Mouse (Mus musculus): ENCODE measurements around the gene Ppp1r36. TPM values are rescaled to one million over a fixed set of nuclear protein-coding genes. Genes with fewer than 3 reads are reported as not detected.

Gene Ppp1r36
- polyA plus RNA-seq, 1 experiment from 2014 or later: 0.11 TPM

DNA sequence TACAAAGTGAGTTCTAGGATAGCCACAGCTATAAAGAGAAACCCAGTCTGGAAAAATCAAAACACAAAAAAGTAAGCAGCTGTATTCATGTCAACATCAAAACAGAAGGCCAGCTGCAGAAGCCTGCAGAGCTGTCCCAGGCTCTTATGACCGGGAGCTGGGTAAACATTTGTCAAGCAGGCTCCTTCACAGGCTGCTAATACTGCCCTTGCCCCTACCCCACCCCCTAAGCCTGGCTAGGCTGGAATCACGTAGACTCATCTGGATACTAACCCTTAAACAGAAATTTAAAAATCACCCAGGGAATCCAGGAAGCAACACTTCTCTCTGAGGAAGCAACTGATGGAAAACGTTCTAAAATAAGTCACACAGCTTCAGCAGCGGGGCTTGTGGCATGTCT lies 67.5 kb downstream of the Ppp1r36 start:
- 31% methylated on average over 4 of the region's 4 CpGs for WGBS (ENCODE audit: insufficient replicate concordance)
- H3K27ac ChIP-seq (ENCODE audit: low read length): no peak overlapping the region
- ATAC-seq (ENCODE audit: low read depth): no peak
- H3K27me3 ChIP-seq (ENCODE audit: control insufficient read depth, insufficient read depth, low read depth, low read length): no peaks in the 10 kb centered on the region
- no peaks in the 10 kb centered on the region for H3K4me1 ChIP-seq (ENCODE audit: control insufficient read depth, low read depth, low read length)
- H3K4me3 ChIP-seq (ENCODE audit: low read depth, low read length): no peak overlapping the region
- H3K4me2 ChIP-seq (ENCODE audit: low read depth, low read length): no peak overlapping the region
- H3K9me3 ChIP-seq (replicated peaks; ENCODE audit: control insufficient read depth, low read length): no peaks in the 10 kb centered on the region
- H3K9ac ChIP-seq (ENCODE audit: low read depth, low read length): no peak overlapping the region
- H3K36me3 ChIP-seq (ENCODE audit: control insufficient read depth, insufficient read depth): no peaks in the 10 kb centered on the region

DNA sequence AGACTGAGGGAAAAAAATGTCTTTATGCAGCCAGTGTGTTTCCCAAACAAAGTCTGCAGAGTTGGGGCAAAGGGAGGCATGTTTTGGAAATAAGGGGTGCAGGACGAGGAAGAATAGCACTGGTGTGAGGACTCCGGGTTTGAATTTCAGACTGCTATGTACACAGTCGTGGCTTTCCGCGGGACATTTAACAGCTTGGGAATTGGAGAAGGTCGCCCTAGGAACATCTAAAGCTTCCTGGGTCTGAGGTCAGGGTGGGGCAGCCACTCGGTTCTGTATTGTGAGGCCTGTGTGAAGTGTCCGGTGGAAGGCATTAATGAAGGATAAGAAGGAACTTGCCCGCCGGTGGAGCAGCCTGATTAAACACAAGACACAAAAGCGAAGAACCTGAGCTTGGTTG lies 68.0 kb downstream of the Ppp1r36 start:
- H3K27ac ChIP-seq (ENCODE audit: low read length): no peak overlapping the region
- H3K4me2 ChIP-seq (ENCODE audit: low read depth, low read length): no peak overlapping the region
- H3K36me3 ChIP-seq (ENCODE audit: control insufficient read depth, insufficient read depth): no peaks in the 10 kb centered on the region
- 37% methylated on average over 11 of the region's 11 CpGs for WGBS (ENCODE audit: insufficient replicate concordance)
- H3K9me3 ChIP-seq (replicated peaks; ENCODE audit: control insufficient read depth, low read length): no peaks in the 10 kb centered on the region
- H3K9ac ChIP-seq (ENCODE audit: low read depth, low read length): no peak overlapping the region
- ATAC-seq (ENCODE audit: low read depth): no peak
- H3K27me3 ChIP-seq (ENCODE audit: control insufficient read depth, insufficient read depth, low read depth, low read length): no peaks in the 10 kb centered on the region
- H3K4me1 ChIP-seq (ENCODE audit: control insufficient read depth, low read depth, low read length): no peaks in the 10 kb centered on the region
- H3K4me3 ChIP-seq (ENCODE audit: low read depth, low read length): no peak overlapping the region

DNA sequence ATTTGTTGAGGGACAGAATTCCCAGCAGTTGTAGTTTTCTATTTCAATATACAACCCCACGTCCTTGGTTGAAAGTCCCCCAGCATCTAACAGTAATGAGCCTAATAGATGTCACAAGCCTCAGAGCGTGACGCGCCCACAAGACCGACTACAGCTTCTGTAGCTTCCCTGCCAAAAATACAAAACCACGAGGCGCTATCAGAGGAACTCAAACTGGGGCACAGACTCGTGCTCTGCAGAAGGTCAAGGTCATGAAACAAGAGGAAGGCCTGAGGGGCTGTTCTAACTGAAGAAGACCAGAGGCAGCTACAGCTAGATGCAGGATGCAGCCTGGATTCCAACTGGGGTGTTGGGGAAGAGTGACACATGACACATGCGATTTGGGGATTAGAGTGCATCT lies 69.6 kb downstream of the Ppp1r36 start:
- no peaks in the 10 kb centered on the region for H3K27me3 ChIP-seq (ENCODE audit: control insufficient read depth, insufficient read depth, low read depth, low read length)
- no peak overlapping the region for H3K27ac ChIP-seq (ENCODE audit: low read length)
- H3K4me3 ChIP-seq (ENCODE audit: low read depth, low read length): no peak overlapping the region
- H3K4me1 ChIP-seq (ENCODE audit: control insufficient read depth, low read depth, low read length): no peaks in the 10 kb centered on the region
- WGBS (ENCODE audit: insufficient replicate concordance): 27% methylated on average over 9 of the region's 9 CpGs
- H3K4me2 ChIP-seq (ENCODE audit: low read depth, low read length): no peak overlapping the region
- no peaks in the 10 kb centered on the region for H3K36me3 ChIP-seq (ENCODE audit: control insufficient read depth, insufficient read depth)
- no peak for ATAC-seq (ENCODE audit: low read depth)
- no peak overlapping the region for H3K9ac ChIP-seq (ENCODE audit: low read depth, low read length)
- H3K9me3 ChIP-seq (replicated peaks; ENCODE audit: control insufficient read depth, low read length): no peaks in the 10 kb centered on the region

Other genes starting within 250 kb of the Ppp1r36 start
- gene Esr2, start 240.3 kb upstream of the Ppp1r36 start, polyA plus RNA-seq (2015; fragmentation: Nextera tagmentation; extraction: Ambion mirVana): not detected in 2 replicates
- 0.11 TPM in 1 of 2 replicates, not detected in the other for gene Tex21, start 170.8 kb upstream of the Ppp1r36 start, polyA plus RNA-seq (2015; fragmentation: Nextera tagmentation; extraction: Ambion mirVana)
- 100 and 102 TPM in 2 replicates for gene Mthfd1, start 162.2 kb upstream of the Ppp1r36 start, polyA plus RNA-seq (2015; fragmentation: Nextera tagmentation; extraction: Ambion mirVana)
- gene Akap5, start 92.6 kb upstream of the Ppp1r36 start, polyA plus RNA-seq (2015; fragmentation: Nextera tagmentation; extraction: Ambion mirVana): 0.16 and 0.21 TPM in 2 replicates
- gene Zbtb25, start 47.9 kb upstream of the Ppp1r36 start, polyA plus RNA-seq (2015; fragmentation: Nextera tagmentation; extraction: Ambion mirVana): 4.1 and 4.8 TPM in 2 replicates
- 2.9 and 3.4 TPM in 2 replicates for gene Zbtb1, start 47.3 kb upstream of the Ppp1r36 start, polyA plus RNA-seq (2015; fragmentation: Nextera tagmentation; extraction: Ambion mirVana)
- gene Hspa2, start 13.4 kb upstream of the Ppp1r36 start, polyA plus RNA-seq (2015; fragmentation: Nextera tagmentation; extraction: Ambion mirVana): 1.4 and 1.5 TPM in 2 replicates
- 4.2 and 5.5 TPM in 2 replicates for gene Plekhg3, start 113.4 kb downstream of the Ppp1r36 start, polyA plus RNA-seq (2015; fragmentation: Nextera tagmentation; extraction: Ambion mirVana)